Mouse (Mus musculus) MEL (cell line): Measurements from ENCODE around the gene Wdr44.

Source experiments
- CTCF ChIP-seq, 3 experiments: IDR thresholded peaks in 2 of 3; conservative IDR thresholded peaks in 1 of 3; 2 replicates each; pipeline ENCODE4 v1.5.1; 2011 to 2012; ENCODE audit warnings: low read length in 3 of 3, low read depth in 2 of 3, mild to moderate bottlenecking in 2 of 3, improper control_type of control experiment in 1 of 3, inconsistent platforms in 1 of 3, mixed read lengths in 1 of 3, moderate library complexity in 1 of 3; ENCODE audit not compliant: control insufficient read depth in 1 of 3, insufficient read depth in 1 of 3, poor library complexity in 1 of 3, severe bottlenecking in 1 of 3
- EP300 ChIP-seq, 2 experiments: IDR thresholded peaks; 2 replicates each; pipeline ENCODE4 v1.6.1; 2011; ENCODE audit warnings: improper control_type of control experiment in 2 of 2, low read length in 2 of 2, low read depth in 1 of 2, mild to moderate bottlenecking in 1 of 2
- MAFK ChIP-seq: IDR thresholded peaks from 2 replicates; pipeline ENCODE4 v1.6.1; 2011; ENCODE audit warnings: low read depth, mild to moderate bottlenecking, low read length, improper control_type of control experiment, borderline replicate concordance
- MAX ChIP-seq: IDR thresholded peaks from 2 replicates; pipeline ENCODE4 v1.6.1; 2011; ENCODE audit warnings: low read length, improper control_type of control experiment
- MYC ChIP-seq: IDR thresholded peaks from 2 replicates; pipeline ENCODE4 v1.6.1; 2011; ENCODE audit warnings: low read depth, mild to moderate bottlenecking, low read length, improper control_type of control experiment, moderate library complexity
- POLR2A ChIP-seq, 2 experiments: IDR thresholded peaks; 2 replicates each; pipeline ENCODE4 v1.6.1; 2011 to 2012; ENCODE audit warnings: low read length in 2 of 2, mild to moderate bottlenecking in 2 of 2, control low read depth in 1 of 2, improper control_type of control experiment in 1 of 2, low read depth in 1 of 2, moderate library complexity in 1 of 2; ENCODE audit not compliant: control insufficient read depth in 1 of 2, insufficient read depth in 1 of 2, poor library complexity in 1 of 2
- SIN3A ChIP-seq: IDR thresholded peaks from 2 replicates; pipeline ENCODE4 v1.6.1; 2012; ENCODE audit warnings: low read length, improper control_type of control experiment, inconsistent platforms
- ZKSCAN1 ChIP-seq: IDR thresholded peaks from 2 replicates; pipeline ENCODE4 v1.6.1; 2012; ENCODE audit warnings: low read depth, mild to moderate bottlenecking, inconsistent platforms, low read length, improper control_type of control experiment, moderate library complexity

- TF ChIP-seq POLR2A (IDR thresholded peaks at IDR 0.05; ENCODE audit: control insufficient read depth in 1 of 2, insufficient read depth in 1 of 2, low read depth in 1 of 2, low read length in 2 of 2, poor library complexity in 1 of 2): no peak
- TF ChIP-seq CTCF (IDR thresholded peaks at IDR 0.05 in 2 of 3, conservative IDR thresholded peaks at IDR 0.05 in 1 of 3; ENCODE audit: control insufficient read depth in 1 of 3, insufficient read depth in 1 of 3, low read depth in 2 of 3, low read length in 3 of 3, poor library complexity in 1 of 3, severe bottlenecking in 1 of 3): no peak
- no peak for TF ChIP-seq ZKSCAN1
- TF ChIP-seq SIN3A: no peak
- TF ChIP-seq MYC: no peak
- no peak for TF ChIP-seq MAX
- no peak for TF ChIP-seq MAFK
- no peak for TF ChIP-seq EP300 (IDR thresholded peaks at IDR 0.05; ENCODE audit: low read depth in 1 of 2, low read length in 2 of 2)
Measured at GRCm38 (mm10) chrX:23648371-23648770, 44.5 kb upstream of the Wdr44 start.
